Mouse (Mus musculus): ENCODE measurements around the gene Nckap5.
"Not testable (repeated sequence)": the region's sequence is repeated elsewhere in the genome, so short reads cannot be mapped to it uniquely, and the experiment has no call there.

- not testable (repeated sequence) for TF ChIP-seq CHD2 (IDR thresholded peaks at IDR 0.05; ENCODE audit: low read length); MAFK (IDR thresholded peaks at IDR 0.05; ENCODE audit: insufficient replicate concordance, low read length); ZMIZ1 (IDR thresholded peaks at IDR 0.05; ENCODE audit: low read depth, low read length); CTCF (conservative IDR thresholded peaks at IDR 0.05 in 1 of 2, IDR thresholded peaks at IDR 0.05 in 1 of 2; ENCODE audit: low read depth in 2 of 2, low read length in 2 of 2); SIN3A (IDR thresholded peaks at IDR 0.05; ENCODE audit: low read length); HCFC1 (IDR thresholded peaks at IDR 0.05; ENCODE audit: low read depth, low read length); POLR2A (IDR thresholded peaks at IDR 0.05; ENCODE audit: low read depth, low read length); BHLHE40 (IDR thresholded peaks at IDR 0.05; ENCODE audit: low read depth, low read length); MEF2A (IDR thresholded peaks at IDR 0.05; ENCODE audit: borderline replicate concordance, low read depth, low read length); E2F4 (IDR thresholded peaks at IDR 0.05; ENCODE audit: insufficient replicate concordance, low read depth, low read length)
These were observed 56.7 kb downstream of the Nckap5 start for GRCm38 (mm10) chr1:126773947-126774346.
